Mouse (Mus musculus) small intestine, adult 2 months (tissue): ENCODE results near the gene Dclre1b.

Experiments used
- CTCF ChIP-seq: fragments of 200-500 bp; IDR thresholded peaks from 2 replicates; pipeline ENCODE4 v1.5.1; 2012; ENCODE audit warnings: low read depth, mild to moderate bottlenecking, control low read depth, inconsistent platforms, low read length, moderate library complexity, mixed read lengths; ENCODE audit not compliant: insufficient replicate concordance, insufficient read length; ENCODE audit errors: extremely low read depth
- POLR2A ChIP-seq: fragments of 200-500 bp; IDR thresholded peaks from 2 replicates; pipeline ENCODE4 v1.6.1; 2012; ENCODE audit warnings: low read depth, mild to moderate bottlenecking, control low read depth, inconsistent platforms, low read length, moderate library complexity

DNA sequence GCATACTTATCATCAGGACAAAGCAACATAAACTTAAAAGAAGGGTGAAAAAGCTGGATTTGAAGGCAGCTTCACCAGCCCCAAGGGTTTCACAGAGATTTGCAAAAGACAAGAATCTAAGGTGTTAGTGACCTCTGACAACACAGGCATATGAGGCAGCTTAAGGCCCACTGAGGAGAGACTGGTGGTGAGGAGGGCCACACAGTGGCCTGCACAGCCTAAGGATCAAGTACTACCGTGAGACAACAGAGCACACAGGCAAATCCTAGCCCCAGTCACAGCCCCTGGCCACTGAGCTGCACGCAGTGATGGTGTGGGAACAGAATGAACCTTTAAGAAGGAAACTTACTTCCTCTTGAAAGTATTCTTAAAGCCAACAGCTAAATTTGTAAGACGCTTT, 35.7 kb downstream of the Dclre1b start:
- no peak for TF ChIP-seq POLR2A
- no peak for TF ChIP-seq CTCF
